Mouse (Mus musculus) intestine, postnatal 0 days (tissue): ENCODE results near the gene Prss32. TPM values are rescaled to one million over a fixed set of nuclear protein-coding genes. Genes with fewer than 3 reads are reported as not detected.
"Not testable (repeated sequence)": the region's sequence is repeated elsewhere in the genome, so short reads cannot be mapped to it uniquely, and the experiment has no call there.

Source experiments
- ATAC-seq: fragments of 200-750 bp; cut with Nextera tagmentation; 2 replicates; pipeline ENCODE4 v1.8.0; 2017; ENCODE audit warnings: mild to moderate bottlenecking, moderate TSS enrichment, moderate library complexity
- H3K27ac ChIP-seq: fragments of 300-500 bp; sonication (generic); 2 replicates; pipeline ENCODE4 v1.5.1; 2014; ENCODE audit warnings: mild to moderate bottlenecking, low read depth, low read length, moderate library complexity
- H3K27me3 ChIP-seq: fragments of 300-500 bp; sonication (generic); replicated peaks from 2 replicates; pipeline ENCODE4 v1.6.1; 2014; ENCODE audit warnings: low read length, mixed read lengths; ENCODE audit not compliant: control insufficient read depth, insufficient read depth
- H3K36me3 ChIP-seq: fragments of 300-500 bp; sonication (generic); 2 replicates; pipeline ENCODE4 v1.6.1; 2014; ENCODE audit warnings: mild to moderate bottlenecking, moderate library complexity; ENCODE audit not compliant: control insufficient read depth, insufficient read depth
- H3K4me1 ChIP-seq: fragments of 300-500 bp; sonication (generic); replicated peaks from 2 replicates; pipeline ENCODE4 v1.6.1; 2014; ENCODE audit warnings: antibody characterized with exemption, low read length, mixed read lengths; ENCODE audit not compliant: control insufficient read depth, insufficient read depth
- H3K4me2 ChIP-seq: fragments of 300-500 bp; sonication (generic); replicated peaks from 2 replicates; pipeline ENCODE4 v1.6.1; 2014; ENCODE audit warnings: low read depth, mild to moderate bottlenecking, moderate library complexity
- H3K4me3 ChIP-seq: fragments of 300-500 bp; sonication (generic); 2 replicates; pipeline ENCODE4 v1.5.1; 2014; ENCODE audit warnings: low read depth, low read length
- H3K9ac ChIP-seq: fragments of 300-500 bp; sonication (generic); 2 replicates; pipeline ENCODE4 v1.6.1; 2014; ENCODE audit warnings: mild to moderate bottlenecking, low read depth, low read length
- H3K9me3 ChIP-seq: fragments of 300-500 bp; sonication (generic); 2 replicates; pipeline ENCODE4 v1.6.1; 2016; ENCODE audit warnings: mixed run types; ENCODE audit not compliant: control insufficient read depth
- CTCF ChIP-seq: sonication (generic); IDR thresholded peaks from 2 replicates; pipeline ENCODE4 v1.5.1; 2016; ENCODE audit warnings: low read depth, mild to moderate bottlenecking, control low read depth, antibody characterized with exemption, moderate library complexity
- WGBS: fragments of 180-500 bp; shearing (Covaris S2); extraction: QIAGEN DNeasy Blood & Tissue Kit; methylation state at CpG from one replicate; pipeline ENCODE4 v1.1.7; 2014; 5-methylcytosine and 5-hydroxymethylcytosine counted together
- microRNA-seq: library from miRNA; unstranded; fragments of <30 nt; microRNA quantifications from one replicate; pipeline ENCODE4, GENCODE M21; 2016
- polyA plus RNA-seq: library from polyadenylated mRNA; unstranded; fragments of >200 nt; fragmentation: Nextera tagmentation; extraction: Ambion mirVana; gene quantifications from 2 replicates; pipeline ENCODE4 v1.2.1, GENCODE M21; 2015

Gene Prss32
- polyA plus RNA-seq, 1 experiment from 2014 or later = 23.1 TPM

DNA sequence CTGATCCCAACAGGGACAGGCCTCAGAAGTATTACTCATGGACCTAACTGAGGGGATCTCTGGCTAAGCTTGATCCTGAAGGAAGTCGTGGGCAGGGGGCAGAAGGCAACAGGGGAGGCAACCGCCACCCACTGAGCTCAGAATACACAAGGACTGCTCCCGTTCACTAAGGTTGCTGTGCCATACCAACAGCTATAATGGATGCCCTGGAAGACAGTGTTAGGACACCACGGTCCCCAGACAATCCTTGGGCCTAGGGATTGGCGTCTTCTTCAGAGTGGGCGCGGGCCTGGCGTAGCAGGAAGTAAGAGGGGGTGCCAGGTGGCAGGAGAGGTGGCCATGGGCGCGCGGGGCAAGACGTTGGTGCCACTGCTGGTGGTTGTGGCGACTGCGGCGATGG, 24.1 kb downstream of the Prss32 start, which contains the start of gene Prss21:
TSS of gene Prss21 (plus strand) at position 301 of the 400 bp plus-strand sequence.
- 86% methylated on average over 15 of the region's 15 CpGs for WGBS
- H3K9ac ChIP-seq = no peak within 1 kb of the TSS
- no peaks in the 10 kb centered on the region for H3K4me1 ChIP-seq
- H3K27ac ChIP-seq = no peak within 1 kb of the TSS
- H3K4me2 ChIP-seq = no peak within 1 kb of the TSS
- no peaks in the 10 kb centered on the region for H3K36me3 ChIP-seq
- no peaks in the 10 kb centered on the region for H3K9me3 ChIP-seq
- H3K27me3 ChIP-seq = no peaks in the 10 kb centered on the region
- no peak for TF ChIP-seq CTCF
- no peak for ATAC-seq
- no peak within 1 kb of the TSS for H3K4me3 ChIP-seq

DNA sequence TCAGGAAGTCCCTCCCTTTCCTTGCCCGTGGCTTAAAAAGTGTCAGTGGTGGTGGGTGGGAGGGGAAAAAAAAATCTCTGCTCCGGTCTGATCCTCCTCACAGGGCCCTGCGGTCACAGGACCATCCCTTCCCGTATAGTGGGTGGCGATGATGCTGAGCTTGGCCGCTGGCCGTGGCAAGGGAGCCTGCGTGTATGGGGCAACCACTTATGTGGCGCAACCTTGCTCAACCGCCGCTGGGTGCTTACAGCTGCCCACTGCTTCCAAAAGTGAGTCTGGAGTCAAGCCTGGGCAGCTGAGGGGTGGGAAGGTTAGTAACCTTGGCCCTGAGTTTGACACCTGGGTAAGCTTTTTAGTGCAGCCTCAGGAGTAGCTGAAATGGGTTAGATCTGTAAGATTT, 24.9 kb downstream of the Prss32 start:
- Histone ChIP-seq H3K27me3 (no peaks in the 10 kb centered on the region), H3K27ac (no peak overlapping the region), H3K4me1 (no peaks in the 10 kb centered on the region), H3K9me3 (no peaks in the 10 kb centered on the region), H3K4me3 (no peak overlapping the region), H3K9ac (no peak overlapping the region), H3K4me2 (no peak overlapping the region), H3K36me3 (no peaks in the 10 kb centered on the region)
- 90% methylated on average over 11 of the region's 11 CpGs for WGBS
- no peak for TF ChIP-seq CTCF
- ATAC-seq = no peak

DNA sequence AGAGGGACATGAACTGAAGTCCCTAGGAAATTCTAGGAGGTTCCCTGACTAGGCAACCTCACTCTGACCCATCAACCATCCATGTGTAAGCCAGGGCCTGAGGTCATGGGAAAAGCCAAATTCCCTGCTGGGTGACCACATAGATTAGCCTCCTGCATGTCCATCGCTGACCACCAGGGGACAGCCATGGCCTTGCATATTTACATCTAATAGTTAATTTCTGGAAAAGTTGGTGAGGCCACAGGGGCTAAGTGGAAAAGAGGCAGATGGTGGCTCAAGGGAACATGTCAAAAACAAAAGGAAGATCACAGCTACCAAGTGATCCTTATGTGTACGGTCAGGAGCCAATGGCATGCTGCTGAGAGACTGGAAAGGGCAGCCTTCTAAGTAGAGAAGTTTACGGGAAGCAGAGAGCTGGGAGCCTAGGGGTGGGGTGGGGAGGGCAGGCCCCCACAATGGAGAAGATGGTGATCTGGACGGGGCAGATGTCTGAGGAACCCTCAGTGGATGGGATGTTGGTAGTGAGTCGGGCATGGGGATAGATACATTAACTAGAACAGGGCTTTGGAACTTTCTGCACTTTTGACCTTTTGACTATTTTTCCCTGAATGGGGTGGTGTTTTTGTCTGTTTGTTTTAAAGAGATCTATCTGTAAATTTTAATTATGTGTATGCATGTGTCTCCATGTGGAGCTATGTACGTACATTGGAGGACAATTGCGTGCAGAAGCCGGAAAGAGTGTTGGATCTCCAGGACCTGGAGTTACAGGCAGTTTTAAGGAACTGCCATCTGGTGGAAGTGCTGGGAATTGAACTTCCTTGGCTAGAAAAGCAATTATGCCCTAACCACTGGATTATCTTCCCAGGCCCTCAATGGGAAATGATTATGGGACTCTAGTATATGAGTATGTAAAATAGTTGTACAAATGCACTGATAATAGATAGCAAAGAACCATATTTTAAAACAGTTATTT, 30.5 kb downstream of the Prss32 start:
- TF ChIP-seq CTCF = peak; percentile 93
- 0 out of 2 replicates have a peak, but pooled peaks have one; percentile 35 for ATAC-seq
- no peaks in the 10 kb centered on the region for H3K27me3 ChIP-seq
- H3K9me3 ChIP-seq = no peaks in the 10 kb centered on the region
- 41% methylated on average over 8 of the region's 8 CpGs for WGBS
- no peaks in the 10 kb centered on the region for H3K36me3 ChIP-seq
- no peak overlapping the region for H3K27ac ChIP-seq
- no peaks in the 10 kb centered on the region for H3K4me1 ChIP-seq
- H3K4me2 ChIP-seq = no peak overlapping the region
- H3K4me3 ChIP-seq = no peak overlapping the region
- no peak overlapping the region for H3K9ac ChIP-seq

DNA sequence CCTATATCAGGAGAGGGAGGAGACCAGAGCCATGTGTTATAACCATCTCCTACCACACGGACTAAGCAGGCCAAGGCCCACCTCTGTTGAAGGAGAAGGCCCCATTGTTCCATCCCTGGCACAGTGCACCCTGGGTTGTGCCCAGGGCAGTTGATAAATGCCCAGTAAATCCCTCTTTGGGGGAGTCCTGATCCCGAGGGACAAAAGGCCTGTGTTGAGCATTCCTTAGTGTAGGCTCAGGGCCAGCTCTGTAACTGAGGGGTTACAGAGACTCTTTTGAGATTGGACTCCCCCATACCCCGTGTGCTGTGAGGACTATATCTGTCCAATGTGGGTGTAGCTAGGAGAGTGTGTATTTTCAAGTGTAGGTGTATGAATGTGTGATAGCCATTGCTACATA, 33.1 kb downstream of the Prss32 start:
- Histone ChIP-seq H3K4me1 (no peaks in the 10 kb centered on the region), H3K36me3 (no peaks in the 10 kb centered on the region), H3K9me3 (no peaks in the 10 kb centered on the region), H3K9ac (no peak overlapping the region), H3K4me2 (no peak overlapping the region), H3K27me3 (no peaks in the 10 kb centered on the region), H3K27ac (no peak overlapping the region), H3K4me3 (no peak overlapping the region)
- TF ChIP-seq CTCF = no peak
- ATAC-seq = no peak
- WGBS = 48% methylated on average over 3 of the region's 3 CpGs

DNA sequence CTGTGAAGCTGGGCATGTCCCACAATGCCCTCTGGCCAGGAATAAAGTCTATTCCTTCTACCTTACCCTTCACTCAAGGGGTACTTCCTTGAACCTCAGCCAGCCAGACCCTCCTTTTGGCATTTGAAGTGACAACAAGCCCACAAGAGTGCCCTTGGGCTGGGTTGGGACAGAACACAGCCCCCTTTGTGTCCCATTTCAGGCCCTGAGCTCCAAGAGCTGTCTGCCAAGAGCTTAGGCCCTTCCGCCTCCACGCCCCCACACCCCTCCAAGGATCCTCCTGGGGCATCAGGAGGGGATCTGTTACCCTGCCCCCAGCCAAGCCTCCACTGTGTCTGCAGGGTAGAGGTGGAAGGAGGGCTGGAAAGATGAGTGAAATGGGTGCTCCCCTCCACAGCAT, 33.5 kb downstream of the Prss32 start:
- no peaks in the 10 kb centered on the region for H3K27me3 ChIP-seq
- no peak for ATAC-seq
- H3K9me3 ChIP-seq = no peaks in the 10 kb centered on the region
- H3K9ac ChIP-seq = no peak overlapping the region
- H3K36me3 ChIP-seq = no peaks in the 10 kb centered on the region
- H3K4me1 ChIP-seq = no peaks in the 10 kb centered on the region
- 97% methylated on average over 2 of the region's 2 CpGs for WGBS
- H3K4me3 ChIP-seq = no peak overlapping the region
- no peak for TF ChIP-seq CTCF
- H3K27ac ChIP-seq = no peak overlapping the region
- no peak overlapping the region for H3K4me2 ChIP-seq

DNA sequence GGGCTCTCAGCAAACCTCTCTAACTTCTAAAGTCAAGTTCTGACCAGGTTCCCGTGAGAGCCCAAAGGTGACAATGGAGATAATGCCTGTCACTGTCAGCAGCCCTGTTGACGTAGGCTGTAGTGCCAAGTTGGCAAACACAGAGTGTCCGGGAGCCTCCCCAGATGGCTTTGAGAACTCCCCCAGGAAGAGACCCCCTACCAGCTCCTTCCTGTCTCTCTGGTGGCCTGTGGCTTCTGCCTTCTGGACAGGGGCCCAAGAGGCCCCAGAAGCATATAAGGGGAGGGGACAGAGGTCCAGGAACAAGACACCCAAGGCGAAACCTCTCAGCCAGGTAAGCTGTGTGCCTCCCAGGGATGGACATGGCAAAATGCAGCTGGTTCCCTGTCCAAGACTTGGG, 36.9 kb downstream of the Prss32 start, which contains the start of the genes Dcpp1 and Dcpp2:
TSS of gene Dcpp1 (plus strand) at position 301 of the 400 bp plus-strand sequence.
TSS of gene Dcpp2 (plus strand) at position 305 of the 400 bp plus-strand sequence.
- H3K4me2 ChIP-seq, H3K9me3 ChIP-seq, H3K4me1 ChIP-seq, ATAC-seq, H3K27ac ChIP-seq, H3K27me3 ChIP-seq, H3K9ac ChIP-seq, H3K36me3 ChIP-seq, H3K4me3 ChIP-seq: not testable (repeated sequence)
- 59% methylated on average over 4 of the region's 4 CpGs for WGBS

Small RNA genes lying within 50 kb of the gene (microRNA-seq; reads per million reads assigned to microRNA genes)
- not detected for gene Mir5125

Other genes starting within 250 kb of the Prss32 start
- gene Zfp13, start 244.4 kb upstream of the Prss32 start, polyA plus RNA-seq = 3.1 and 3.4 TPM in 2 replicates
- not detected in 2 replicates for gene Zscan10, start 243.0 kb upstream of the Prss32 start, polyA plus RNA-seq
- gene Mmp25, start 198.6 kb upstream of the Prss32 start, polyA plus RNA-seq = 0.13 and 0.16 TPM in 2 replicates
- gene Bicdl2, start 183.3 kb upstream of the Prss32 start, polyA plus RNA-seq = 7.8 and 8.5 TPM in 2 replicates
- 131 and 136 TPM in 2 replicates for gene Hcfc1r1, start 170.3 kb upstream of the Prss32 start, polyA plus RNA-seq
- gene Thoc6, start 170.0 kb upstream of the Prss32 start, polyA plus RNA-seq = 14.7 and 15.5 TPM in 2 replicates
- 46.6 and 50.9 TPM in 2 replicates for gene Tnfrsf12a, start 166.4 kb upstream of the Prss32 start, polyA plus RNA-seq
- gene Cldn6, start 164.6 kb upstream of the Prss32 start, polyA plus RNA-seq = 0.38 and 0.42 TPM in 2 replicates
- 0.23 and 0.34 TPM in 2 replicates for gene Cldn9, start 159.8 kb upstream of the Prss32 start, polyA plus RNA-seq
- 0.05 TPM in 1 of 2 replicates, not detected in the other for gene 1520401A03Rik, start 121.1 kb upstream of the Prss32 start, polyA plus RNA-seq
- gene Pkmyt1, start 117.5 kb upstream of the Prss32 start, polyA plus RNA-seq = 12.4 and 12.6 TPM in 2 replicates
- 15.0 and 15.9 TPM in 2 replicates for gene Paqr4, start 103.0 kb upstream of the Prss32 start, polyA plus RNA-seq
- gene Kremen2, start 98.0 kb upstream of the Prss32 start, polyA plus RNA-seq = 2.7 and 2.8 TPM in 2 replicates
- gene Flywch1, start 72.3 kb upstream of the Prss32 start, polyA plus RNA-seq = 36.8 and 39.0 TPM in 2 replicates
- 17.6 and 19.1 TPM in 2 replicates for gene Flywch2, start 57.8 kb upstream of the Prss32 start, polyA plus RNA-seq
- 185 and 230 TPM in 2 replicates for gene Srrm2, start 53.3 kb upstream of the Prss32 start, polyA plus RNA-seq
- gene Elob, start 14.7 kb upstream of the Prss32 start, polyA plus RNA-seq = 994 and 1,025 TPM in 2 replicates
- not detected in 2 replicates for gene Prss33, start 7.8 kb upstream of the Prss32 start, polyA plus RNA-seq
- 5.2 and 6.2 TPM in 2 replicates for gene Prss41, start 317 bp downstream of the Prss32 start, polyA plus RNA-seq
- gene Prss21, start 24.2 kb downstream of the Prss32 start, polyA plus RNA-seq = not detected in 2 replicates
- 3.8 and 6.3 TPM in 2 replicates for gene Dcpp1, start 37.0 kb downstream of the Prss32 start, polyA plus RNA-seq
- gene Dcpp2, start 37.0 kb downstream of the Prss32 start, polyA plus RNA-seq = not detected in 2 replicates
- 4.7 and 7.6 TPM in 2 replicates for gene Dcpp3, start 73.6 kb downstream of the Prss32 start, polyA plus RNA-seq
- not detected in 2 replicates for gene Sbp, start 97.8 kb downstream of the Prss32 start, polyA plus RNA-seq
- gene Sbpl, start 111.4 kb downstream of the Prss32 start, polyA plus RNA-seq = not detected in 2 replicates
- 4.7 and 12.1 TPM in 2 replicates for gene Prss30, start 136.7 kb downstream of the Prss32 start, polyA plus RNA-seq
- gene Prss22, start 154.2 kb downstream of the Prss32 start, polyA plus RNA-seq = 0.09 TPM in 1 of 2 replicates, not detected in the other
- gene Prss27, start 194.3 kb downstream of the Prss32 start, polyA plus RNA-seq = 0.12 and 0.18 TPM in 2 replicates
- 58.5 and 61.3 TPM in 2 replicates for gene Kctd5, start 229.6 kb downstream of the Prss32 start, polyA plus RNA-seq